Mouse (Mus musculus) kidney, embryonic 14.5 days (tissue): ENCODE measurements around the gene Gps2. TPM values are rescaled to one million over a fixed set of nuclear protein-coding genes. Genes with fewer than 3 reads are reported as not detected.

Experiments
- ATAC-seq: fragments of 200-750 bp; cut with Nextera tagmentation; 2 replicates; pipeline ENCODE4 v1.8.0; 2017; ENCODE audit warnings: moderate number of reproducible peaks, mild to moderate bottlenecking, moderate TSS enrichment, moderate library complexity; ENCODE audit not compliant: low FRiP score, low TSS enrichment
- H3K27ac ChIP-seq: fragments of 300-500 bp; sonication (generic); 2 replicates; pipeline ENCODE4 v1.5.1; 2014; ENCODE audit warnings: low read depth, mild to moderate bottlenecking, low read length, moderate library complexity, mixed read lengths
- H3K27me3 ChIP-seq: fragments of 300-500 bp; sonication (generic); 2 replicates; pipeline ENCODE4 v1.6.1; 2014; ENCODE audit warnings: mild to moderate bottlenecking, low read length; ENCODE audit not compliant: control insufficient read depth, insufficient read depth
- H3K36me3 ChIP-seq: fragments of 300-500 bp; sonication (generic); 2 replicates; pipeline ENCODE4 v1.6.1; 2014; ENCODE audit warnings: low read length, mixed read lengths; ENCODE audit not compliant: control insufficient read depth, insufficient read depth
- H3K4me1 ChIP-seq: fragments of 300-500 bp; sonication (generic); 2 replicates; pipeline ENCODE4 v1.6.1; 2014; ENCODE audit warnings: low read length, mixed read lengths; ENCODE audit not compliant: control insufficient read depth, insufficient read depth
- H3K4me2 ChIP-seq: fragments of 300-500 bp; sonication (generic); replicated peaks from 2 replicates; pipeline ENCODE4 v1.6.1; 2014; ENCODE audit warnings: low read depth, mild to moderate bottlenecking, low read length
- H3K4me3 ChIP-seq: fragments of 300-500 bp; sonication (generic); 2 replicates; pipeline ENCODE4 v1.5.1; 2014; ENCODE audit warnings: mild to moderate bottlenecking, low read length
- H3K9ac ChIP-seq: fragments of 300-500 bp; sonication (generic); 2 replicates; pipeline ENCODE4 v1.6.1; 2014; ENCODE audit warnings: low read depth, mild to moderate bottlenecking, low read length, moderate library complexity
- H3K9me3 ChIP-seq: fragments of 300-500 bp; sonication (generic); 2 replicates; pipeline ENCODE4 v1.6.1; 2016; ENCODE audit warnings: low read length; ENCODE audit not compliant: control insufficient read depth
- WGBS: fragments of 180-500 bp; shearing (Covaris S2); extraction: QIAGEN DNeasy Blood & Tissue Kit; methylation state at CpG from one replicate; pipeline ENCODE4 v1.1.7; 2014; 5-methylcytosine and 5-hydroxymethylcytosine counted together
- polyA plus RNA-seq: library from polyadenylated mRNA; unstranded; fragments of >200 nt; fragmentation: Nextera tagmentation; extraction: Ambion mirVana; gene quantifications from 2 replicates; pipeline ENCODE4 v1.2.1, GENCODE M21; 2014

Gps2 gene
- polyA plus RNA-seq, 1 experiment from 2014 or later = 73.4 TPM

GRCm38 (mm10) chr11:69917379-69917948 lies 3.8 kb downstream of the Gps2 start:
- H3K9me3 ChIP-seq = no peaks in the 10 kb centered on the region
- H3K27me3 ChIP-seq = no peaks in the 10 kb centered on the region
- H3K4me2 ChIP-seq = no peak overlapping the region
- peaks cover 56% of the 10 kb centered on the region for H3K36me3 ChIP-seq
- H3K9ac ChIP-seq = no peak overlapping the region
- ATAC-seq = no peak
- peaks cover 24% of the 10 kb centered on the region for H3K4me1 ChIP-seq
- no peak overlapping the region for H3K4me3 ChIP-seq
- WGBS = 86% methylated on average over 8 of the region's 8 CpGs
- H3K27ac ChIP-seq = no peak overlapping the region

GRCm38 (mm10) chr11:69918118-69918517 lies 4.4 kb downstream of the Gps2 start:
- H3K36me3 ChIP-seq = peaks cover 49% of the 10 kb centered on the region
- no peak for ATAC-seq
- H3K27me3 ChIP-seq = no peaks in the 10 kb centered on the region
- no peak overlapping the region for H3K9ac ChIP-seq
- peaks cover 27% of the 10 kb centered on the region for H3K4me1 ChIP-seq
- no peaks in the 10 kb centered on the region for H3K9me3 ChIP-seq
- no peak overlapping the region for H3K4me2 ChIP-seq
- WGBS = 83% methylated on average over 5 of the region's 5 CpGs
- no peak overlapping the region for H3K4me3 ChIP-seq
- no peak overlapping the region for H3K27ac ChIP-seq

- H3K36me3 ChIP-seq = peaks cover 47% of the 10 kb centered on the region
- H3K9ac ChIP-seq = peak overlapping the region; percentile 98; the same call in 1 of the 2 replicates
- peaks cover 24% of the 10 kb centered on the region for H3K4me1 ChIP-seq
- no peak overlapping the region for H3K27ac ChIP-seq
- peak overlapping the region; percentile 87 for H3K4me3 ChIP-seq
- H3K9me3 ChIP-seq = no peaks in the 10 kb centered on the region
- no peak for ATAC-seq
- peak overlapping the region; percentile 87 for H3K4me2 ChIP-seq
- 82% methylated on average over 9 of the region's 9 CpGs for WGBS
- H3K27me3 ChIP-seq = no peaks in the 10 kb centered on the region
Measured at GRCm38 (mm10) chr11:69919053-69919452, 5.4 kb downstream of the Gps2 start.

GRCm38 (mm10) chr11:69919661-69920265 lies 6.1 kb downstream of the Gps2 start:
- H3K9me3 ChIP-seq = no peaks in the 10 kb centered on the region
- under 1% methylated on average over 17 of the region's 17 CpGs for WGBS
- no peak for ATAC-seq
- peak overlapping the region; percentile 87 for H3K4me3 ChIP-seq
- H3K27me3 ChIP-seq = no peaks in the 10 kb centered on the region
- H3K4me2 ChIP-seq = peak overlapping the region; percentile 87
- peaks cover 22% of the 10 kb centered on the region for H3K4me1 ChIP-seq
- peak overlapping the region; percentile 98 for H3K9ac ChIP-seq
- peaks cover 46% of the 10 kb centered on the region for H3K36me3 ChIP-seq
- peak overlapping the region; percentile 96 for H3K27ac ChIP-seq

- Histone ChIP-seq H3K9me3 (no peaks in the 10 kb centered on the region), H3K4me3 (peak overlapping the region; percentile 87), H3K27ac (peak overlapping the region; percentile 96), H3K27me3 (no peaks in the 10 kb centered on the region), H3K4me1 (peaks cover 17% of the 10 kb centered on the region), H3K4me2 (peak overlapping the region; percentile 87), H3K36me3 (peaks cover 39% of the 10 kb centered on the region), H3K9ac (peak overlapping the region; percentile 98)
- whole genome bisulfite sequencing = 1% methylated on average over 61 of the region's 65 CpGs
- peak; percentile 40 for ATAC-seq
Measured at GRCm38 (mm10) chr11:69920266-69921031, 6.8 kb downstream of the Gps2 start.

GRCm38 (mm10) chr11:69921114-69922011 lies 7.7 kb downstream of the Gps2 start, which contains the start of gene Eif5a:
TSS of gene Eif5a (minus strand) at chr11:69921958.
- no peaks in the 10 kb centered on the region for H3K9me3 ChIP-seq
- H3K4me3 ChIP-seq = peak within 1 kb of the TSS; percentile 87
- H3K36me3 ChIP-seq = peaks cover 30% of the 10 kb centered on the region
- ATAC-seq = peak; percentile 97
- under 1% methylated on average over 78 of the region's 78 CpGs for WGBS
- peak within 1 kb of the TSS; percentile 98 for H3K9ac ChIP-seq
- H3K4me1 ChIP-seq = peaks cover 11% of the 10 kb centered on the region
- H3K27ac ChIP-seq = peak within 1 kb of the TSS; percentile 98
- H3K4me2 ChIP-seq = peak within 1 kb of the TSS; percentile 87
- H3K27me3 ChIP-seq = no peaks in the 10 kb centered on the region

GRCm38 (mm10) chr11:69922012-69922756 lies 8.5 kb downstream of the Gps2 start:
- H3K4me1 ChIP-seq = peaks cover 11% of the 10 kb centered on the region
- WGBS = 3% methylated on average over 12 of the region's 12 CpGs

GRCm38 (mm10) chr11:69922796-69923195 lies 9.1 kb downstream of the Gps2 start:
- 0 out of 2 replicates have a peak overlapping the region, but pooled peaks have one; percentile 98 for H3K27ac ChIP-seq
- peaks cover 11% of the 10 kb centered on the region for H3K4me1 ChIP-seq
- no peak overlapping the region for H3K4me2 ChIP-seq
- WGBS = 67% methylated on average over 3 of the region's 3 CpGs
- peaks cover 16% of the 10 kb centered on the region for H3K36me3 ChIP-seq
- H3K27me3 ChIP-seq = no peaks in the 10 kb centered on the region
- no peak overlapping the region for H3K9ac ChIP-seq
- no peaks in the 10 kb centered on the region for H3K9me3 ChIP-seq
- no peak for ATAC-seq
- no peak overlapping the region for H3K4me3 ChIP-seq

More at GRCm38 (mm10) chr11:69922012-69922756, 8.5 kb downstream of the Gps2 start:
- Histone ChIP-seq H3K4me3 (peak overlapping the region; percentile 87), H3K9ac (peak overlapping the region; percentile 59), H3K27me3 (no peaks in the 10 kb centered on the region), H3K36me3 (peaks cover 22% of the 10 kb centered on the region), H3K27ac (peak overlapping the region; percentile 98), H3K4me2 (peak overlapping the region; percentile 56), H3K9me3 (no peaks in the 10 kb centered on the region)
- ATAC-seq = no peak
